Mouse (Mus musculus) layer of hippocampus, adult 18-20 months (tissue): ENCODE results near the gene Cux1. TPM values are rescaled to one million over a fixed set of nuclear protein-coding genes. Genes with fewer than 3 reads are reported as not detected.

Source experiments
- DNase-seq, 2 experiments: peaks; one replicate each; pipeline ENCODE4 v3.0.0; 2022; ENCODE audit warnings: low spot score in 2 of 2
- total RNA-seq, 2 experiments: library from RNA; stranded (reverse); gene quantifications; 2 replicates each; pipeline ENCODE4 v1.2.3; 2021

Cux1 gene
- total RNA-seq, 2 experiments from 2014 or later: 38.2 to 39.5 TPM

GRCm38 (mm10) chr5:136266077-136266476 is 301.2 kb downstream of the Cux1 start:
- DNase-seq: no peak

- DNase-seq: no peak
These were observed 303.9 kb downstream of the Cux1 start for GRCm38 (mm10) chr5:136263342-136263741.

GRCm38 (mm10) chr5:136258919-136259318 is 308.4 kb downstream of the Cux1 start:
- DNase-seq: peak in 1 of 2 experiments; percentile 80

- peak; percentile 80 to 93 for DNase-seq
These were observed 314.4 kb downstream of the Cux1 start for GRCm38 (mm10) chr5:136252899-136253298.

DNA sequence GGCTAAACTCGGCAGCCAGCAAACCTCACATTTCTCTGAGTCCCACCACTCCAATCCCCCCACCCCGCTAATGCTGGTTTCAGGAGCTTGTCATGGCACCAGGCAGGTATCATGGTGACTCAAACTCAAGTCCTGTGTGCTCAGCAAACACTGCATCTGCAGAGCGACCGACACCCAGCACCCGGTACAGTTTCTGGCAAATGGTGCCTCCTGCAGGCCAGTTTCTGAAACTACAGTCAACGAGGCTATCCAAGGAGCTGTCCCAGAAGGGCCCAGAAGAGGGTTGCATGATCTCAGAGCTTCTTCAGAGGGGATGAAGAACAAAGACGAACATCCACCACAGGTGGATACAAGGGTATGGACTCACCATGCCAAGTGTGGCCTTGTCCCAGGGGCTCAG is 316.3 kb downstream of the Cux1 start:
- DNase-seq: peak in 1 of 2 experiments; percentile 58

GRCm38 (mm10) chr5:136248441-136248840 is 318.8 kb downstream of the Cux1 start:
- no peak for DNase-seq

GRCm38 (mm10) chr5:136246452-136246838 is 320.8 kb downstream of the Cux1 start, which contains the start of gene Sh2b2:
Gene Sh2b2, minus strand, starts transcription at chr5:136246556.
- DNase-seq: no peak

DNA sequence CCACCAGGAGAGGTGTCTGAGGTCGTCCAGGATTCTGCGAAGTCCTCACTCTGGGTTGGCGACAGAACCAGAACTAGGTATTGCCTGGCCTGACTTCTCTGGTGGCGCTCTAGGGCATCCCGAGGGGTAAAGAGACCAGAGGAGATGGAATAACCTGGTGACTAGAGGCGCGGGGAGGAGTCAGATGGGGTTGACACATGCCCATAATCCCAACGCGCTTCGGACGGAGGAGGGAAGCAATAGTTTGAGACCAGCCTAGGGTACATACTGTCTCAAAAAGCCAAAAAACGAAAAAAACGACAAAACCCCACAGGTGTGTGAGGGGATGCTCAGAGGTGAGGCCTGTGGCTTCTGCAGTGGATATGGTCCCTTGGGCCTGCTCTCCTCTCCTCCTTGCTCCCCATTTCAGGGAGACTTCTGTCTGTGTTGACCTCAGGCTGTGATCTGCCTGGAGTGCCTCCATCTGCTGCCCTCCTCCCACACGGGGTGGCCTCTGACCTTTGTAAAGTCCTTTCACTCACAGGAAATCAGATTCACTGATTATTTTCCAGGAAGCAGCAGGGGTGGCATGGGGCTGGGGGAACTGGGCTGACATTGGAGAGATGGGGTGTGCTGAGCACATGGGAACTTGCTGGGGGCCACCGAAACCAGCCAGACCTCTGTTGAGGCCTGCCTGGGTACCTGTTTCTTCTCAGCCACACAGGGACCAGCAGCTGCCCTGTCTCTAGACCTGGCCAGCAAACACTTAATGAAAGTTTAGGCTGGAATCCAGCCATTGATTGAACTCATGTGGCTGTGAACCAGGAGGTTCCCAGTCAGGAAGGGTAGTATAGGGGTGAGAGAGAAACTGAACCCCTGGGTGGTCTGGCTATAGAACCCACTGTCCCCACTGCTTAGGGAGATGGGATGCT is 321.5 kb downstream of the Cux1 start:
- no peak for DNase-seq

GRCm38 (mm10) chr5:136244762-136245540 is 322.3 kb downstream of the Cux1 start:
- DNase-seq: peak; percentile 84 to 89

- no peak for DNase-seq
These were observed 323.2 kb downstream of the Cux1 start for GRCm38 (mm10) chr5:136243851-136244761.

GRCm38 (mm10) chr5:136241161-136241560 is 326.1 kb downstream of the Cux1 start:
- no peak for DNase-seq

GRCm38 (mm10) chr5:136240381-136240780 is 326.9 kb downstream of the Cux1 start:
- no peak for DNase-seq

GRCm38 (mm10) chr5:136237607-136238006 is 329.7 kb downstream of the Cux1 start:
- DNase-seq: no peak

DNA sequence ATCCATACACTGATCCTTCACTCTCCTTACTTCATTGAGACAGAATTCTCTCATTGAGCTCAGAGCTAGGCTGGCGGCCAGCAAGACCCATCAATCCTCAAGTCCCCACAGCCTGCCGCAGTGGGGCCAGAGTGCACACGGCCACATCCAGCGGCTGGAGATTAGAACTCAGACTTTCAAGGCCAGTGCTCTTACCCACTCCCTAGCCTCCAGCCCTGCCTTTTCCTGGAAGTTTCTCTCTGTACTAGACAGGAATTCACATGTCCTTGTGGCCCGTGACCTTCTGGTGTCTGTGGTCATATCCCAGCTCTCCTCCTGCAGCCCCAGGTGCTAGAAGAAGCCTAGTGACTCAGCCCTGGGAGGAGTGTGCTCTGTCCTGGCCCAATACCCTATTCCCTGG is 330.7 kb downstream of the Cux1 start:
- no peak for DNase-seq

DNA sequence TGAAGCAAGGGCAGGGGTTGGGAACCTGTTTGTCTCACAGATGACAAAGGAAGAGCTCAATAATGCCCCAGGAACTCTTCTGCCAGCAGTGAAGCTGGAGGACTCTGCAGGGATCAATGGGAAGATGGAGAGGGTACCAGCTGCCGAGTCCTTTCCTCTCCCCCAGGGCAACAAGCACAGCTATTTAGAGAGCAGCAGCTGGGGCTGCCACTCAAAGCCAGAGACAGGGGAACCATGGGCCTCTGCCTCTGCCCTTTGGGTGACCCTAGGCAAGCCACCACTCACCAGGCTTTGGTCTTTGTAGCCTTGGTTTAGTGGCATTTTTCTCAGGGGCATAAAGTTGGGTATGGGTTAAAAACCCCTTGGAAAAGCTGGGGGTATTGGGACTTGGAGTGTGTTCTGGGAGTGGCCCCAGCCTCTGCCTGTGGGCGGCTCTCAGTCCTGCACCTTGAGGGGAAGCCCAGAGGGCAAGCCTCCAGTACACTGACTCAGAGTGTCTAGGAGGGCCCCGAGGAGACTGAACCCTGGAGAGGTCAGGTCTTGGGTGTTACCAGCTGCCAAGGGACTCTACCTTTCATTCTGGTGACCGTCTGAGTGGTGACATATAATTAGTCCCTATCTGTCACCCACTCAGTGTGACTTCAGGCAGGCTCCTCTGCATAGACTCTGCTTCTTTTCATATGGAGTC is 336.8 kb downstream of the Cux1 start:
- no peak for DNase-seq

- no peak for DNase-seq
These were observed 340.9 kb downstream of the Cux1 start for GRCm38 (mm10) chr5:136226246-136226876.

DNA sequence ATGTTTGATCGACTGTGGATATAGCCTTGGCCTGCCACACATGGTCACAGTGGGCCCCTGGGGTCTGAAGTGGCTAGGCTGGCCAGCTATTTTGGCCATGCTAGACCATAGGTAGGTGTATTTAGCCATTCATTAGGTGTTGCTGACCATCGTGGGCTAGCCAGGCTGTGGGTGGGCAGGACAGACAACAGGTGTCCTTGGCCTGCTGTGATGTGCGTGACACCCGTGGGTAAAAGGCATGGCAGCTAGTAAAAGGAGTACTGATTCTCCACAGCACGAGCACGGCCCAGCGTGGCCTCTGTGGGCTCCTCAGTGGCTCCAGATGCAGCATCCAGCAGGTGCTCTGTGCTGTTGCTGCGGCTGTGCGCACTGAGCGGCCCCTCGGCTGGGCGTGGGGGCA is 348.7 kb downstream of the Cux1 start:
- no peak for DNase-seq

DNA sequence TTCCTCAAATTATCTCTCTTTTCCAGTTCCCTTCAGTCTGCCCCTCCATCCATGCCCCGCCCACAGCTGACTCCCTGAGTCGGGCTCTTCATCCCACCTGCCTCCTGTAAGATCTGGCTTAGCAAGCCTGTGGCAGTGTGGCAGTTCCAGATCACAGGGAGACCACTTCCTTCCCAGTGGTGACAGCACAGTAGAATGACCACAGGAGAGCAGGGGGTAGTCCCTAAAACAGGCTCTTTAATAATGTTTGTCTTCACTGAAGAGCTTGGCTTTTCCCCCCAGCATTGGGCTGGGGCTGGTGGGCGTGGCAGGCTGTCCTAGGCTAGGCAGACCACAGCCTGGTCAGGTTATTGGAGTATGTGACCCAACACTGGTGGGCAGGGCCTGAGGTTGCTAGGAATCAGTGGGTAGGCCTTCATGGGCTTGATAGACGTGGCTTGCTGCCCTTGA is 349.3 kb downstream of the Cux1 start:
- DNase-seq: no peak

DNA sequence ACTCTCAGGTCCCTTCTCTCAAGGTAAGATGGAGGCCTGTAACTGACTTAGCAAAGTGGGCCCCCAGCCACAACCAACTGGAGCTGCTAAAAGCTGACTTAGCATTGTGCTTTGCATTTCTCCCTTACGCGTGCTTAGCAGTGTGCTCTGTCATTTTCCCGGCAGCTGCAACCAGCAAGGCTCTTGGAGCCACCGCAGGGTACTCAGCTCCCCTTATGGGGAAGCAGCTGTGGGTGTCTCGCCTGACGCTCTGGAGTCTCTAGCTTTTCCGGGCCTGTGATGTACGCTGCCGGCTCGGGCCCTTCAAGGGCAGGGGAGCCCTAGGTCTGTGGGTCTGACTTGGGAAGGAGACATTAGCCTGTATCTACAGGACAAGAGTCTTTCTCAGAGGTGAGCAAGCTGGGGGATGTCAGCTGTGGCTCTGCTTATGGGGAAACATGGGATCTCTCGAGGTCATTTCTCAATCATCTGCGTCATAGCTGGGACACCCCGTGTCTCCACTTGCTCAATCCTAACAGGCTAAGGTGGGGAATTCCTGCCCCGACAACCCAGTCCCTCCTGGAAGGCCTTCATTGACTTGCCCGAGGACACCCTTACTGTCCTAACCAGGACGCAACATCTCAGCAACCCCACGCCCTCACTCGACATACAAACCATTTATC is 350.2 kb downstream of the Cux1 start:
- no peak for DNase-seq
